In the genomic region with DNA sequence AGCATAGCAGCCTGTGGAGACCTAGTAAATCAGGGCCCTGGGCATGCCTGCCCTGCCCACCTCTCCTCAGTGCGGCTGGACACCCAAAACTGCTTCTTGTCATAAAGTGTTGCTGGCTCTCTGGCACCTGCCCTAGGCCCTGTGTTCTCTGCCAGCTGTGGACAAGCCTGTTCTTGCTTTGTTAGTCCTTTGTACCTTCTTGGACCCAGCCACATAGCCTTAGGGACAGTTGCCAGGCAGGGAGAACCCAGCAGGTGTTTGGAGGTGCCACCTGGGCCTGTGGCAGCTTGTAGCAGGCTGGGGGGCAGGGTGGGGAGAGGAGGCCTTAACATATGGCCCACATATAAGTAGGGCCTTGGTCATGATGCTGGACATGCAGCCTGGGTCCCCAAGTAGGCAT, we compare ENCODE assay signal across 10 mouse cellular contexts.
DNase-seq lines count a peak whose midpoint lies in the region; ATAC-seq and TF ChIP-seq lines count a peak whose summit lies in the region.
"Had no signal": no experiment of that assay in that cellular context is flagged by ENCODE, and none has a peak within 500 bp of the region (broad histone marks: within the 10 kb centered on the region; RNA-seq: fewer than 3 reads in every experiment).

No protein-coding gene starts in this region.

- peaks cover 99% of the 10 kb centered on the region for H3K4me1 ChIP-seq in heart, embryonic 10.5 days
- peaks cover 92 to 94% of the 10 kb centered on the region in 2 experiments for H3K4me1 ChIP-seq in liver, embryonic 14.5 days (replicated peaks; ENCODE audit: control insufficient read depth in 2 of 2, insufficient read depth in 2 of 2, low read length in 1 of 2)

- H3K36me3 ChIP-seq in heart, embryonic 10.5 days = no peaks in the 10 kb centered on the region
- no peaks in the 10 kb centered on the region for H3K36me3 ChIP-seq in liver, embryonic 14.5 days (replicated peaks; ENCODE audit: control insufficient read depth, insufficient read depth, low read depth)

- no peaks in the 10 kb centered on the region for H3K9me3 ChIP-seq in heart, embryonic 10.5 days
- no peaks in the 10 kb centered on the region for H3K9me3 ChIP-seq in liver, embryonic 14.5 days (ENCODE audit: control insufficient read depth, low read length)

- no peak for TF ChIP-seq EP300 in liver, embryonic 14.5 days (IDR thresholded peaks at IDR 0.05; ENCODE audit: low read depth)

- WGBS in heart, embryonic 10.5 days = 69% methylated on average over 1 of the region's 1 CpGs
- 93% methylated on average over 1 of the region's 1 CpGs for WGBS in liver, embryonic 14.5 days (ENCODE audit: insufficient replicate concordance)

- no peak for DNase-seq in heart, embryonic 10.5 days (ENCODE audit: low spot score)
- no peak for DNase-seq in heart, adult 18-20 months
- peak; percentile 55 for DNase-seq in urinary bladder, adult 2 months (ENCODE audit: low spot score)
- DNase-seq in urinary bladder, postnatal 4 days (ENCODE audit: low spot score in 2 of 2) = no peak
- no peak for DNase-seq in liver, embryonic 14.5 days (ENCODE audit: low read depth in 3 of 3, low spot score in 3 of 3)
- no peak for DNase-seq in adrenal gland, postnatal 4 days (ENCODE audit: low spot score in 2 of 2)
- no peak for DNase-seq in adipocyte (ENCODE audit: low spot score)
- DNase-seq: left cerebral cortex, postnatal 4 days; right cerebral cortex, postnatal 25 days had no signal

- no peak overlapping the region for H3K4me3 ChIP-seq in heart, embryonic 10.5 days
- H3K4me3 ChIP-seq in liver, embryonic 14.5 days (ENCODE audit: insufficient read depth in 1 of 2, low read depth in 2 of 2, low read length in 2 of 2) = no peak overlapping the region

- no peak overlapping the region; the same call in 1 of the 2 replicates for H3K9ac ChIP-seq in liver, embryonic 14.5 days (replicated peaks)

- H3K27me3 ChIP-seq in heart, embryonic 10.5 days (ENCODE audit: insufficient read depth, poor library complexity, severe bottlenecking) = no peaks in the 10 kb centered on the region; the same call in 1 of the 2 replicates
- H3K27me3 ChIP-seq in liver, embryonic 14.5 days (ENCODE audit: control insufficient read depth, insufficient read depth, low read length) = no peaks in the 10 kb centered on the region

- H3K27ac ChIP-seq in heart, embryonic 10.5 days = peak overlapping the region; percentile 90
- H3K27ac ChIP-seq in liver, embryonic 14.5 days = peak overlapping the region; percentile 97

- no peak for TF ChIP-seq CTCF in liver, embryonic 14.5 days (IDR thresholded peaks at IDR 0.05; ENCODE audit: low read depth)

- ATAC-seq in liver, embryonic 14.5 days (ENCODE audit: insufficient read depth) = no peak
- no peak for ATAC-seq in inflammation-experienced regulatory T-cells, adult 6 months

- no peak overlapping the region for H3K4me2 ChIP-seq in liver, embryonic 14.5 days (ENCODE audit: low read depth)
